Mouse (Mus musculus) forebrain, embryonic 11.5 days (tissue): ENCODE data around the gene Rftn1. TPM values are rescaled to one million over a fixed set of nuclear protein-coding genes. Genes with fewer than 3 reads are reported as not detected.

Experiments used
- ATAC-seq: fragments of 200-750 bp; cut with Nextera tagmentation; replicated peaks from 2 replicates; pipeline ENCODE4 v1.8.0; 2017; ENCODE audit warnings: moderate TSS enrichment; ENCODE audit not compliant: low FRiP score
- DNase-seq: peaks from one replicate; pipeline ENCODE4 v3.0.0-alpha.2; 2017; ENCODE audit warnings: low spot score
- H3K27ac ChIP-seq: fragments of 300-500 bp; sonication (generic); 2 replicates; pipeline ENCODE4 v1.5.1; 2014; ENCODE audit warnings: low read depth, low read length
- H3K27me3 ChIP-seq: fragments of 300-500 bp; sonication (generic); 2 replicates; pipeline ENCODE4 v1.6.1; 2014; ENCODE audit warnings: mild to moderate bottlenecking, low read length, mixed read lengths; ENCODE audit not compliant: control insufficient read depth, insufficient read depth
- H3K36me3 ChIP-seq: fragments of 300-500 bp; sonication (generic); 2 replicates; pipeline ENCODE4 v1.6.1; 2014; ENCODE audit warnings: mild to moderate bottlenecking, low read length, moderate library complexity, mixed read lengths; ENCODE audit not compliant: control insufficient read depth, insufficient read depth
- H3K4me1 ChIP-seq: fragments of 300-500 bp; sonication (generic); replicated peaks from 2 replicates; pipeline ENCODE4 v1.6.1; 2014; ENCODE audit warnings: low read length, mixed read lengths; ENCODE audit not compliant: control insufficient read depth, insufficient read depth
- H3K4me2 ChIP-seq: fragments of 300-500 bp; sonication (generic); 2 replicates; pipeline ENCODE4 v1.6.1; 2014; ENCODE audit warnings: low read depth, mild to moderate bottlenecking, low read length, moderate library complexity, mixed read lengths; ENCODE audit not compliant: severe bottlenecking
- H3K4me3 ChIP-seq: fragments of 300-500 bp; sonication (generic); 2 replicates; pipeline ENCODE4 v1.5.1; 2014; ENCODE audit warnings: low read depth, low read length
- H3K9ac ChIP-seq: fragments of 300-500 bp; sonication (generic); 2 replicates; pipeline ENCODE4 v1.6.1; 2014; ENCODE audit warnings: low read length
- H3K9me3 ChIP-seq: fragments of 300-500 bp; sonication (generic); 2 replicates; pipeline ENCODE4 v1.6.1; 2016; ENCODE audit warnings: low read length, mixed read lengths; ENCODE audit not compliant: control insufficient read depth
- WGBS: fragments of 180-500 bp; shearing (Covaris S2); extraction: QIAGEN DNeasy Blood & Tissue Kit; methylation state at CpG from one replicate; pipeline ENCODE4 v1.1.7; 2014; 5-methylcytosine and 5-hydroxymethylcytosine counted together
- polyA plus RNA-seq: library from polyadenylated mRNA; unstranded; fragments of >200 nt; fragmentation: Nextera tagmentation; extraction: Ambion mirVana; gene quantifications from 2 replicates; pipeline ENCODE4 v1.2.1, GENCODE M21; 2014

The Rftn1 gene
- polyA plus RNA-seq, 1 experiment from 2014 or later: 11.6 TPM

DNA sequence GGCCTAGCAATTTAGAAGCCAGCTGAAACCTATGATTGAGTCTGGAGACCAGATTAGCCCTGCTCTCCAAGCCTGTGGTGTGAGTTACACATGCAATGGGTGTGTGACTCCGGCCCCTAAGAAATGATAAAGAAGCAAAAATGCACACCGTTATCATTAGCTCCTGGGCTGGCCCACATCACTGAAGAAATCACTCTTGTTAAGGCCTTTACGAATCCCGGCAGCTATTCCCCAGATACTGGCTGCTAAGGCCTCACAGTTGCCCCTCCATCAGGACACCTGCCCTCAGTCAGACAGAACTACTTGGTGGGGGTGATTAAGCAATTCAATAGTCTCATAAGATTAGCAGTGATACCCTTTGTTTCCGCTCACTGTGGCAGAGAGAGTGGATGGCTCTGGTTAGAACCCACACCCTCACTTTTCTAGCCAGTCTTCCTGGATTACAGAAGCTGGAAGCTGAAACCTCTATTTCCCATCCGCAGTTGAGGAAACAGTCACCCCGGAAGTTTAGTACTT is 39.2 kb downstream of the Rftn1 start:
- no peaks in the 10 kb centered on the region for H3K27me3 ChIP-seq
- no peaks in the 10 kb centered on the region for H3K9me3 ChIP-seq
- no peaks in the 10 kb centered on the region for H3K36me3 ChIP-seq
- 48% methylated on average over 7 of the region's 7 CpGs for WGBS
- H3K4me2 ChIP-seq: no peak overlapping the region
- no peak overlapping the region for H3K9ac ChIP-seq
- H3K27ac ChIP-seq: no peak overlapping the region
- DNase-seq (no peak), ATAC-seq (no peak)
- H3K4me1 ChIP-seq: 0 out of 2 replicates have a peak, but pooled peaks cover 2% of the 10 kb centered on the region
- no peak overlapping the region for H3K4me3 ChIP-seq

DNA sequence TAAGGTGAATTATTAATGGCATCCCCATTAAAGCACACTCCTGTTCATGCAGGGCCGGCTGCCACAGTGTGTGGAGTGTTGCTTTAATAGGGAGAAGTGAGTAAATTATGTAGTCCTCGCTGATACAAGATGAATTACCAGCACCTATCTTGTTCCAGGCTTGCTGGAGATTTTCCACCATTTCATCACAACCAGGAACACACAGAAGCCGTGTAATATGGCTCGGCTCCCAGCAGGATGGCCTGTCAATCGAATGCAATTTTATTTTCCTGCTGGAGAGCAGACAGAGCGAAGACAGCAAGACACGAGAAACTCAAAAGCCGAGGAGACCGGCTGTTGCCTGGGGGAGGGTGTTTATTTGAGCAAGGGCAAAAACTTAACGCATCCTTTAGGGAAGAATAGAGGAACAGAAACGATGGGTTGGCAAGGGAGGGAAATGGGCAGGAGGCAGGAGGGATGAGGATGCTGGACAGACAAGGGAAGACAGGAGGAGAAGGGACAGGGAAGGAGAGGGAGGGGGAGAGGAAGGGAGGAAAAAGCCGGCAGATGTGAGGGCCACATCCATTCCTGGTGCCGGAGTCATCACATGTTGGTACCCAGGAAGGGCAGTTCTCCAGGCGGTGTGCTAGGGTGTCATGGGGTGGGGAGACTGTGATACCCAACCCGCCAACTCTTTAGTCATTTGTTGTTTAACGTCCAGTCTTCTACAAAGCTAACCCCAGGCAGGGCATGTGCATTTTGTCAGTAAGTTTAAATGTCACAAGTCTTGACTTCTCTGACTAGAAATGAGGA is 39.9 kb downstream of the Rftn1 start:
- no peak for ATAC-seq
- H3K27ac ChIP-seq: no peak overlapping the region; the same call in 1 of the 2 replicates
- no peaks in the 10 kb centered on the region for H3K9me3 ChIP-seq
- no peak overlapping the region for H3K4me3 ChIP-seq
- H3K4me2 ChIP-seq: no peak overlapping the region
- H3K4me1 ChIP-seq: 0 out of 2 replicates have a peak, but pooled peaks cover 2% of the 10 kb centered on the region
- no peak for DNase-seq
- H3K9ac ChIP-seq: no peak overlapping the region
- no peaks in the 10 kb centered on the region for H3K27me3 ChIP-seq
- no peaks in the 10 kb centered on the region for H3K36me3 ChIP-seq
- WGBS: 72% methylated on average over 16 of the region's 16 CpGs

DNA sequence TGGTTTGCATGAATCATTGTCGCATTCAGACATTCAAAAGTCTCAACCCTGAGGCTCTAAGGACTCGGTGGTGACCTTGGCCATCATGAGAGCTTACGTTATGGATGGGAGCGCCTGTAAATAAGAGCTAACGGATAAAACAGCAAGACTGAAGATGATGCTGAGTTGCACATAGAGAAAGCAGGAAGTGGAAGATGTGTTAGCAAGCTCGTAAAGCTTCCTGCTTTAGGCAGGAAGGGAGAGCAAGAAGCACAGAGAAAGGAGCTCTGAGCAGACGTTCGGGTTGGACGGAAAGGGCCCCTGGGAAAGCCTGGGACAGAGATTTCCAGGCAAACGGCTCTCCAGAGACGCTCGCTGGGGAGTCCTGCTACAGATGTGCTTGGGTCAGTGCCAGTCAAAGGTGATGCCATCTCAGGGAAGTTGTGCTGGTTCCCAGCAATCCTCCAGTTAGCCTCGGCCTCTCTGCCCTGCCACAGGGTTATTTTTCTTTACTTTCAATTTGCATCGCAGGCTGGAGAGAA is 40.7 kb downstream of the Rftn1 start:
- H3K9ac ChIP-seq: no peak overlapping the region
- ATAC-seq: no peak
- 79% methylated on average over 14 of the region's 14 CpGs for WGBS

DNA sequence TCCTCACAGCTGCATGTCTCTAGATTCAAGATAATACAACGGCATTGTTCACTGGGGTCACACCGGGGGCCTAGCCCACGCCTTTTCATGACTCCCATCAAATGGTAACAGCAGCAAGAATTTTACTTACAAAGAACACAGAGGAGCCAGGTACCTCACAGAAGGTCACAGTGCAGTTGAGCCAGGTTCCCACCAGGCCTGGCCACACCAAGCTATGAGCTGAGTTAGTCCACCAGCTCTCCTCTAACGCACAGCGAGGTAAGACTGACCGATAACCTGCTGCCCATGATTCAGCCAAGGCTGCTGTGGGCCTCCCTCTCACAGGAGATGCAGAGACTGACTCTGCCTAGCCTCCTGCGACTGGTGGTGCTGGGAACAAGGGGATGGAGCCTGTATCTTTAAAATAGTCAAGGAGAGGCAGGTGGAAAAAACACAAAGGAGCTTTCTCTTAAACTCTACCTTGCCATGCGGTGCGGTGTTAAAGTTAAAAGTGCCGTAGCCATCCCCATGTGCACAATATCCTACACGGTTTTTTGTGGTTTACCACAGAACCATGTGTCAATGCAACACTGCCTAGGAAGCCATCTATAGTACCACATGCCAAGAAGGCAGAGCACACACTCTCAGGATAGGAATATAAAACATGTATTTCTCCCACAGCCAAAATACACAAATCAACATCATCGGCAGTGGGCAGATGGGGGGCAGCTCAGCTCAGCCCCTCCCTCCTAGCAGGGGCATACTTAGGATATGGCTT is 42.5 kb downstream of the Rftn1 start:
- Histone ChIP-seq H3K4me1 (0 out of 2 replicates have a peak, but pooled peaks cover 2% of the 10 kb centered on the region), H3K4me2 (no peak overlapping the region), H3K27me3 (no peaks in the 10 kb centered on the region), H3K27ac (no peak overlapping the region), H3K9ac (no peak overlapping the region), H3K9me3 (no peaks in the 10 kb centered on the region), H3K4me3 (no peak overlapping the region), H3K36me3 (no peaks in the 10 kb centered on the region)
- DNase-seq (no peak), ATAC-seq (no peak)
- WGBS: 89% methylated on average over 12 of the region's 12 CpGs

More for the DNA sequence above, 40.7 kb downstream of the Rftn1 start:
- Histone ChIP-seq H3K27ac (no peak overlapping the region; the same call in 1 of the 2 replicates), H3K36me3 (no peaks in the 10 kb centered on the region), H3K4me3 (no peak overlapping the region), H3K4me2 (no peak overlapping the region), H3K9me3 (no peaks in the 10 kb centered on the region), H3K27me3 (no peaks in the 10 kb centered on the region), H3K4me1 (0 out of 2 replicates have a peak, but pooled peaks cover 2% of the 10 kb centered on the region)
- no peak for DNase-seq

DNA sequence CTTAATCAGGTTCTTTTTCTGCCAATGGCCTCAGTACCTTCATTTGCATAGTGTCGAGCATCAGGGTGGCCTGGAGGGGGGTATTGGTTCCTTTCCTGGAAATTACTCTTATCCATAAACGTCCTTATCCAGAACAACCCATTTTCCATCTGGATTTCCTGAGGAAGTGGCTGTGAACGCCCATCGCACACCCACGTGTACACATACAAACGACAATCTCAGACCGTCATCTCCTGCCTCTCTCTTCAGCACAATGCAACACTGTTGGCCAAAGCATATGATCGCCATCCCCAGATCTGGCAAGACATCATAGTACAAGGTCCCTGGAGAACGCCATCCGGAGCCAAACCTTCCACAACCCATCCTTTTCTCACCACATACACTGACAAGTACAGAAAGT is 47.1 kb downstream of the Rftn1 start:
- ATAC-seq (no peak), DNase-seq (no peak)
- Histone ChIP-seq H3K36me3 (no peaks in the 10 kb centered on the region), H3K4me2 (no peak overlapping the region), H3K9me3 (no peaks in the 10 kb centered on the region), H3K27ac (no peak overlapping the region), H3K9ac (no peak overlapping the region), H3K4me3 (no peak overlapping the region), H3K4me1 (no peaks in the 10 kb centered on the region), H3K27me3 (no peaks in the 10 kb centered on the region)
- 88% methylated on average over 10 of the region's 10 CpGs for WGBS

DNA sequence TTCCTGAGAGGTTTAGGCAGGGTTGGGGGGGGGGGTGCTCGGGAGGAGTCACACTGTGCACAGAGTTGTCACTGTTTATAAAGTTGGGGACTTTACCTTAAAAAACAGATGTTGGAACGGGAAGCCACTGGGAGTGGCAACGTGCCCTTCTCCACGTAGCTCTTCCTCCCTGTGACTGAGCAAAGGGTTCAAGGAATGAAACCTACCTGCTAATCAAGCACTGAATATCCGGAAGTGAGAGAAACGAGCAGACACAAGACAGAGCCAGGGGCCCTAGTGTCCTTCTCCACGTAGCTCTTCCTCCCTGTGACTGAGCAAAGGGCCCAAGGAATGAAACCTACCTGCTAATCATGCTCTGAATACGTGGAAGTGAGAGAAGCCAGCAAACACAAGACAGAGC is 47.9 kb downstream of the Rftn1 start:
- H3K4me1 ChIP-seq: no peaks in the 10 kb centered on the region
- WGBS: 73% methylated on average over 8 of the region's 8 CpGs
- no peak overlapping the region for H3K4me2 ChIP-seq
- no peaks in the 10 kb centered on the region for H3K9me3 ChIP-seq
- H3K27me3 ChIP-seq: no peaks in the 10 kb centered on the region
- DNase-seq (no peak), ATAC-seq (no peak)
- H3K4me3 ChIP-seq: no peak overlapping the region
- no peaks in the 10 kb centered on the region for H3K36me3 ChIP-seq
- no peak overlapping the region for H3K27ac ChIP-seq
- no peak overlapping the region for H3K9ac ChIP-seq

DNA sequence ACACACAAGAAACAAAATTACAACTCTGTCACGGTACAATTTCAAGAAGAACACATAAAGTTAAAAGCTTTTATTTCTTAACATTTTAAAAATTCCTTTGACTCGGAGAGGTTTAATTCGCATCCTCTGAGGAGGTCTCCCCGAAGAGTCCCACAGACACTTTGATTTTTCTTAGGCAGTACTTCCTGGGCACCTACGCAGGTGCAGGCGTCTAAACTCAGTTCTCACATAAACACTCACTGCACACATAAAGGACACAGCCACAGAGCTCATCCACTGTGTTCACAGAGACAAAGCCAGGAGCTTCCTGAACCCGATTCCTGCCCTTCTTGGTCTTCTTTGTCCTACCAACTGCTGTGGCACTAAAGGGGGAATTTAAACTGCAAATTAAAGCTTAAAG is 48.3 kb downstream of the Rftn1 start:
- H3K4me2 ChIP-seq: no peak overlapping the region
- H3K9ac ChIP-seq: no peak overlapping the region
- no peak overlapping the region for H3K27ac ChIP-seq
- no peaks in the 10 kb centered on the region for H3K27me3 ChIP-seq
- no peaks in the 10 kb centered on the region for H3K36me3 ChIP-seq
- ATAC-seq (no peak), DNase-seq (no peak)
- no peak overlapping the region for H3K4me3 ChIP-seq
- H3K4me1 ChIP-seq: no peaks in the 10 kb centered on the region
- no peaks in the 10 kb centered on the region for H3K9me3 ChIP-seq
- WGBS: 83% methylated on average over 7 of the region's 7 CpGs

DNA sequence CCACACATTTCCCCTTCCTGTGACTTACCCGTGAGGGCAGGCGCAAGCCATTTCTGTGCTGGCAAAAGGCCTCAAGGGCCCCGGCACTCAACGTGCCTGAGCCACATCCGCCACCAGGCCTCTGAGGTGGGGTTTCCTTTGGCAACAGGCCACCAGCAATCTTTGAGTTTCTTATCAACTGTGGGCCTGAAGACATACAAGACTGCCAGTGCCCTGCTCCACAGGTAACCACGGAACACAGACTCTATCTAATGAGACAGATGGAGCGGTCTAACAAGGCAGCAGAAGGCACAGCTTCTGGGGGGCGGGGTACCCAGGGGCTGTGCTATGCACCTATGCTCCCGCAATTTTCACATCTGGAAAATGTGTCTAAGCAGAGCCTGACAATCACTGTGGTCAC is 54.4 kb downstream of the Rftn1 start:
- WGBS: 92% methylated on average over 9 of the region's 9 CpGs
- no peaks in the 10 kb centered on the region for H3K4me1 ChIP-seq
- H3K27ac ChIP-seq: no peak overlapping the region

More for the DNA sequence above, 54.4 kb downstream of the Rftn1 start:
- H3K4me2 ChIP-seq: no peak overlapping the region
- H3K4me3 ChIP-seq: no peak overlapping the region
- no peak overlapping the region for H3K9ac ChIP-seq
- H3K36me3 ChIP-seq: no peaks in the 10 kb centered on the region
- H3K9me3 ChIP-seq: no peaks in the 10 kb centered on the region
- H3K27me3 ChIP-seq: no peaks in the 10 kb centered on the region
- DNase-seq: no peak
- ATAC-seq: no peak
